Mouse (Mus musculus): ENCODE results near the gene Abhd16a. TPM values are rescaled to one million over a fixed set of nuclear protein-coding genes. Genes with fewer than 3 reads are reported as not detected.

Gene Abhd16a
- polyA plus RNA-seq, 1 experiment: 114 TPM

DNA sequence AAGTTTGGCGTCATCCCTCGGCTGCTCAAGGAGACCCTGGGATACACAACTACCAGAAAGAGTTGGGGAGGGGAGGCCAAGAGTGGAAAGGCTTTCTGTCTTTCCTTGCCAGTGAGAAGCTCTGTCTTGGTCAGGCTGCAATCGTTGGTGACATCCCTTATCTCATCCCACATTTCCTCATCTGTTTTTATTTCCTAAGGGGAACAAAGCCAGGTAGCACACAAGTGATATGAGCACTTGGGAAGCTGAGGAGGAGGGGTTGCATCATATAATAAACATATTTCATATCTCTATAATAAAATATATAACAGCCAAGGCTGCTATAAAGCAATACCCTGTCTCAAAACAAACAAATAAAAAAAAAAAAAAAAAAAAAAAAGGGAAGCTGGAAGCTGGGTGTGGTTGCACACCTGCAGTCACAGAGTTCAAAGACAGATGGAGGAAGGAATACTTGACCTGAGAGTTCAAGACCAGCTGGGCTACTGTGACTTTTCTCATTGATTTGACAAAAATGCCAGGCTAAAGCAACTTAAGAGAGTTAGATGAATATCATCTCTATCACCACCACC lies 5.0 kb upstream of the Abhd16a start:
- DNase-seq (ENCODE audit: low spot score): no peak

DNA sequence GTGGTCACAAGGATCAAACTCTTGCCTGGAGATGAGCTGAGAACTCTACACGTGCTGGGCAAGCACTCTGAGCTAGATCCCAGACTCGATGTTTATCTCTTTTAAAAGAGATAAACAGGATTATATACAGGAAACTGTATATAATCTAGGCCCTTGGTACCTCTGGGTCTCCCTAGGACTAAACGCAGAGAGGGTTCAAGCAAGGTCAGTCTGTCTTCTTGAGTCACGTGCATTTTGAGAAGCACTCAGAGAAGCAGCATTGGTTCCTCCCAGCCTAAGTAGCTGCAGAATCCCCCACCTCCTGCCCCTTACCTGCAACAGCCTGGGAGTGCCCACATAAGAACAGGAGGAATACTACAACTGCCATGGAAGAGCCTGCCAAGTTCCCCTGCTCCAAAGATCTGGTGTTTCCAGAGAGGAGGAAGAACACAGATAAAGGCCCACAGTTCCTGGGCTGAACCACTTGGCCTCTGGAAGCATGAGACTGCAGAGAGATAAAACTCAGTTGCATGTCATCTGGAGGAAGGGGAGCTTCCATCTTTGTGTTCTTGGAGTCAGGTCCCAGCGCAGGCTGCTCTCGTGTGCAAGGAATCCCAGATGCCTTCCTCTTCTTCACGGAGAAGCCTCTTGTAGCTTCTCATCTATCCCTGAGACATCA lies 3.7 kb upstream of the Abhd16a start, which contains the start of gene Ly6g6f:
TSS of gene Ly6g6f (minus strand) at position 403 of the 658 bp plus-strand sequence.
- no peak for DNase-seq (ENCODE audit: low spot score)

- no peak for DNase-seq (ENCODE audit: low spot score)
These were observed 912 bp upstream of the Abhd16a start for GRCm38 (mm10) chr17:35088151-35088550.

DNA sequence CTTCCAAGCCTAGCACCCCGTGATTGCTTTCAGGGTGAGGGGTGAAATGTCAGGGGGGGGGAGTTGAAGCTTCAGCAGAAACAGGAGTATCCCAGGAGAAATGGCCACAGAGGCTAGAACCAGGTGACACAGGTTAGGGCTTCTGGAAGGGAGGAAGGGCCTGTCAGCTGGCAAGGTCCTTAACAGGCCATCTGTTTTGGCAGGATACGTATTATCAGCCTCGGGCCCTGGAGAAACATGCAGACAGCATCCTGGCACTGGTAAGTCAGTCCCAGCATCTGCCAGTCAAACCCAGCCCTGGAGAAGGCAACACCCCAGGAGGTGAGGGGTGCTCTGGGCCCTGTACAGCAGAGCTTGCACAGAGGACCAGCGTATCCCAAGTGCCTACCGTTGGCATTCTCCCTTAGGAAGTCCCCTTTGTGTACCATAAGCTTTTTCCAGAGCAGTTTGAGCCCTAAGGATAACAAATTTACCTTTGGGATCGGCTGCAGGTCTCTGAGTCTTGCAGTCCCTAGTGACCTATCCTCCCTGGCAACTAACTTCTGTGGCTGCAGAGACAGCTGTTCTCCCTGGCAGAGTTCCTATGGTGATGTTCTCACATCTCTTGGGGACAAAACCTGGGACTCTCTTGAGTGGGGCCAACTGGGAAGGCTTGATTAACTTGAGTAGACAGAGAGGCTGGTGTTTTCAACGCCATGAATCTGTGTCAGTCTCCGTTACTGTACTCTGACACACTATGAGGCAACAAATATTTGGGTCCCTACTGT lies 1.3 kb downstream of the Abhd16a start:
- DNase-seq (ENCODE audit: low spot score): no peak

DNA sequence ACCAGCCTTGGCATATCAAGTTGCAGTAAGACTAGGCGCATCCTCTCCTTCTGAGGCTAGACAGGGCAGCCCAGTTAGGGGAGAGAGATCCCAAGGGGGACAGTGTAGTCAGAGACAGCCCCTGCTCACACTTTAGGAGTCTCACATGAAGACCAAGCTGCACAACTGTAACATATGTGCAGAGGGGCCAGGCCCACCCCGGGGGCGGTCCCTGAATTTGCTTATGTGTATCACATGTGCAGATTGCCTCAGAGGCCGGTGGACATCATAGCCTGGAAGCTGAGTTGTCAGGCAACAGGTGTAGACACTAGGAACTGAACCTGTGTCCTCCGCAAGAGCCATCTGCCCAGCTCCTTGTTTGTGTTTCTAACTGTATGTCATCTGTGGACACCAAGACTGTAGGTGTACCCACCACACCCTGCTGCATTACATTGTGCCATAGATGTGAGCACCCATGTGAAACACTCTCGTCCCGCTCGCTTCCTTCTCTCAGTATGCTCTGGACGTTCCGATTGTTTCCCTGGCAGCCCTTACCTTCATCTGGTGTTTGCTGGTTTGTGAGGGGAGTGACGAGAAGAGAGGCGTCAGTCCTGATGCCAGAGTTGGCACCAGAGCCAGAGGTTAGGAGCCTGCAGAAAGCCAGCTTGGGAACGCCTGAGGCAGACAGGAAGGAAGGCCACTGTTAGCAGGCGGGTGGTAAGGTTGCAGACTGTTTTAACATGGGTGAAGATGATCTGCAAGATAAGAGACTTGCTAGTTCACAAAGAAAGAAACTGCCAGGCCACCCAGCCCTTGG lies 3.5 kb downstream of the Abhd16a start:
- DNase-seq (ENCODE audit: low spot score): no peak

DNA sequence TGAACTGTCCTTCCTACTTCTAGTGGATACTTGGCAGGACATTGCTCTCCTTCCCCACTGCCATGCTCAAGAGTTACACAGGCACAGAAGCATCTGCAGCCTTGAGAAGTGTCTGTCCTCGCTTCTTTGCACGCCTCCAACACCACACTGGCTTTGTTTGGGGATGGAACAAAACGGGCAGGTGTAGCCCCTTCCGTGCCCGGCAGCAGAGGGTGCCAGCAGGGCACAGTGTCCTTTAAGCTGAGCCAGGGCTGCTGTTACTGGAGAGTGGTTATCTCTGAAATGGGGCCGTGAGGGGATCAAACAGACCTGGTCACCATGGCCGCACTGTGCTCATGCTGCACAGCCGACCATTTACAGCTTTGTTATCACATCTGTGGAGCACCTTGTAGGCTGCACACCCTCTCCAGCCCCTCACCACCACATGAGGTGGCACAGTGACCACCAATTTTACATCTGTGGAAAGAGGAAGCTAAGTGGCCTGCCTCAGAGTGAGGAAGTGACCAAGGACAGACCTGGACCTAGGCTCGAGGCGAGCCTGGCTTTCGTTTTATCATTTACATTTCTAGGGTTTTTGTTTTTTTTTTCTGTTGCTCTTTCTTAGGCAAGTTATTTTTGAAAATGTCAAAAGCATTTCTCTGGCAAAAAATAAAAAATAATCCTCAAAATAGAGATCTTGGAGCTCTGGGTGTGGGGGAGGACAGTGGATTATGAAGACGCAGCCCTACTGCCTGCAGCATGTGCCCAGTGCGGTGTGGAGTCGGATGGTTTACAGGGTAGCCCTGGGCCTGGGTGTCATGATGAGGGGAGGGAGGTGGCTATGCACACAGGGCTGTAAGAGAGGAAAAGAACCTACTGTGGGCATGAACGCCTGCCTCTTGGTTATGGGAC lies 5.7 kb downstream of the Abhd16a start:
- DNase-seq (ENCODE audit: low spot score): no peak

DNA sequence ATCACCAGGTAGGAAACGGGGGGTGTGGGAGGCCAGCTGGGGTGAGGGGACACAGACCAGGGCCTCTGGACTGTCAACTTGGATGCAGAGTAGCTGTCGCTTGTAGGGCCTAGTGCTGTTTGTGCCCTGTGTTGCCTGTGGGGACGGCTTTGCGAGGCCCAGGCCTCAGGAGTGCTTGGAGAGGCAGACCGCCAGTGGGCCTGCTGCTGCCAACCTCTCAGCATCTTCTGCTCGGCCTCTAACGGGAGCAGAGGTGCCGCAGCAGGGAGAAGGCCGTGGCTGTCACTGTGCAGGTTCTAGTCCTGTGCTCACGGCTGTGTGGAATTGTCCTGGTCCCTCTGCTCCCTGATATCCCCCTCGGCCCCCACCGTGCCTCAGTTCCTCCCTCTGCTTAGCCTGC lies 7.5 kb downstream of the Abhd16a start:
- DNase-seq (ENCODE audit: low spot score): no peak

DNA sequence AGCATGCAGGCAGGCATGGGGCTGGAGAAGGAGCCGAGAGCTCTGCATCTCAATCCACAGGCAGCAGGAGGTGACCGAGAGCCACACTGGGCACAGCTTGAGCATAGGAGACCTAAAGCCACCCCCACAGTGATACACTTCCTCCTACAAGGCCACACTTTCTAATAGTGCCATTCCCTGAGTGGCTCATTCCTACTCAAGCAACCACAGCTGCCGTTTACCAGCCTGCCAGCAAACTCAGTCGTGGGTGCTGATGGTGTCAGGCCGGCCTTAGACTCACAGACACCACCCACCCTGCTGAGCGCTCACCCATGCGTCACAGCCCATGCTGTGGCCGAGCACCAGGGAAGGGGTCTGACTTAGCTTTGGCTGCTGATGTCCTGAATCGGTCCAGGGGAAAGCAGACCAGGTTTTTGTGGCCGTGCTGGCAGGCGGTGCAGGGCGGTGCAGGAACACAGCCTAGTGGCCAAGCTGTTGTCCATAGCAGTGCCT lies 8.1 kb downstream of the Abhd16a start:
- no peak for DNase-seq (ENCODE audit: low spot score)

- DNase-seq (ENCODE audit: low spot score): no peak
These were observed 11.2 kb downstream of the Abhd16a start for GRCm38 (mm10) chr17:35100196-35100765.

DNA sequence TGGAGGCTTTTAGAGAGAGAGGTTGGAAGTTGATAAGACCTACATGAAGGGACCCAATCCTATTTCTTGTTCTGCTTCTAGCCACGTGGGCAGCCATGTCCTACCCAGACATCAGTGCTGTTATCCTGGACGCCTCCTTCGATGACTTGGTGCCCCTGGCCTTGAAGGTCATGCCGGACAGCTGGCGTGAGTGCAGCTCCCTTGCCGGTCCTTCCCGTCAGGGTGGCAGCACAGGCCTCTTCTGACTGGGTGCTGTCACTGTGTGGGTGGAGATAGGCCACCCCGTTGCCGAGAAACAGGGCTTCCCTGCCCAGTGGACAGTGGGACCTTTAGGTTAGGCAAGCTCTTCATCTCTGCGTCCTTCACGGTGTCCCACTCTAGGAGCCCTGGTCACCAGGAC lies 12.1 kb downstream of the Abhd16a start:
- no peak for DNase-seq (ENCODE audit: low spot score)

DNA sequence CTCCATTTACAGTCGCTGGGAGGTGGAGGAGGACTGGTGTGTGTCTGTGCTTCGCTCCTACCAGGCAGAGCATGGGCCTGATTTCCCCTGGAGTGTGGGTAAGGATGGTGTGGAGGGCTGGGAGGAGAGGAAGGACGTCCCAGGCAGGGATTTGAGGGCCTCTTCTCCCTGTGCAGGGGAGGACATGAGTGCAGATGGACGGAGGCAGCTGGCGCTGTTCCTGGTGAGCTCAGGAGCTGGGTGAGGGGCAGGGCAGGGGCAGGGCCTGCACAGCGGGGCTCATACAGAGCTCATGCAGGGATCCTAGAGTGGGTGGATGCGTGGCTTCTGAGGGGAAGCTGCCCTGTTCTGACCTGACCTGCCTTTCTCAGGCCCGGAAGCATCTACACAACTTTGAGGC lies 13.2 kb downstream of the Abhd16a start:
- no peak for DNase-seq (ENCODE audit: low spot score)

DNA sequence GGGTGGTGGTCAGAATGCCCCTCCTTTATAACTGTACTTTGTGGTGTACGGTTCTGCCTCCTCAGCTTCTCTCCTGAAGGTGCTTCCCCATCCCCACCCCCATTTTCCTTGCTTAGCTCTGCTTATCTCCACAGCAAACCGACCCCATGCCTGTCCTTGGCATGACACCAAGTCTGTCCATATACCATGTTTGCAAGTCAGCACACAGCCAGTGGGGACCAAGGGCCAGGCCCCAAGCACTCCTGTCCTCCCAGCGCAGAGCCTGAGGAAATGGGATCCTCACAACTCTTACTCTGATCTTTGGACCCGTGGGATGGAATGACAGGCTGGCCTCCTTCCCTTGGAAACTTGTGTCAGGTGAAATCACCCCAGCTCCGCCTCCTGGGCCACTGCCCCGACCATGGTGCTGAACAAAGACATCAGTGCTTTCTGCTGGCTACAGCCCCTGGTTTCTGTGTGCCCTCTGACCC lies 14.2 kb downstream of the Abhd16a start:
- no peak for DNase-seq (ENCODE audit: low spot score)

DNA sequence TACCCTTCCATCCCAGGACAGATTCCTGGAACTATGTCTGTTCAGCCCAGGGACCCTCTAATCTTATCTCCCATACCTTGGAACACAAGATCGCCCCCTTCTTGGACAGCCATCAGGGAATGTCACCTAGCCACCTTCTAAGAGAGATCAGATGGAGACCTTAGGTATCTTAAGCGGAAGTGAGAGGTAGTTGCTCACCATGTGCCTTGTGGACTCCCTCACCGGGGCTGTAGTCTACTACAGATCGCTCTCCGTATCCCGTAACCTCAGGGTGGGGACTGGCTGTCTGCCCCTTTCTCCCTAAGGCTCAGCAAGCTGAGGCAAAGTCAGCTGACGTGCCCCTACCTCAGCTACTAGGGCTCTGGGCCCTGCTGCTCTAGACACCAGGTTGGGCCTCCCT lies 15.0 kb downstream of the Abhd16a start:
- no peak for DNase-seq (ENCODE audit: low spot score)

GRCm38 (mm10) chr17:35104754-35105153 lies 15.7 kb downstream of the Abhd16a start:
- DNase-seq (ENCODE audit: low spot score): no peak

- no peak for DNase-seq (ENCODE audit: low spot score)
These were observed 16.8 kb downstream of the Abhd16a start for GRCm38 (mm10) chr17:35105740-35106389.

DNA sequence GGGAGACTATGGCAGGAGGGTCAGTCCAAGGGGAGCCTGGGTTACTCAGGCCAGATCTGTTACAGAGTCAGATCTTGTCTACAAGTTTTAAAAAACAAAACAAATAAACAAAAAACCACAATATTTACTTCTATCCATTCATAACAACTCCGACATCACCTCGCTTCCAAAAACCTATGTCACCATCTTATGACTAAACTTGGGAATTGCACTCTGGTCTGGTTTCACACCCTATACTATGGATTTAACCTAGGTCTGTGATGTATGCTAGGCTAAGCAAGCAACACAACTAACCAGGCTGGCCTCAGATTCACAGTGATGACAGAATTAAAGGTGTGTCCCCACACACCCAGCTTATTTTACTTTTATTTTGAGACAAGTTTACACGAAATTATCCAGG lies 17.5 kb downstream of the Abhd16a start:
- no peak for DNase-seq (ENCODE audit: low spot score)

DNA sequence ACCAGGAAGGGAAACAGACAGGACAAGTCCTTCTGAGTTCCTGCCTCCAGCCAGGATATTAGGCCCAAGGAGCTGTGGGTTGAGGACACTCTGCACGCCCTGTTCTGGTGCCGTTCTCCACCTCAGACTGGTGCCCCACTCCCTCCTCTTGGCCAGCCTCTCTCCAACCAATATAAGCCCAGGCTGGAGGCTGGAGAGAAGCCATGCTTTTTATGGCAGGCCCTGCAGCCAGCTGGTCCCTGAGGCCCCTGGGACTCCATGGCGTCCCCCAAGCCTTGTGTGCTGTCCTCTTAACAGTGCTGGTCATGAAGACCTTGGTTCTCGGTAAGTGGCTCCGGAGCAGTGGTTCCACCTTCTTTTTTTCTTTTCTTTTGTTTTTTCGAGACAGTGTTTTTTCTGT lies 19.0 kb downstream of the Abhd16a start, which contains the start of gene Ly6g5c:
TSS of gene Ly6g5c (plus strand) at position 183 of the 400 bp plus-strand sequence.
- DNase-seq (ENCODE audit: low spot score): no peak

DNA sequence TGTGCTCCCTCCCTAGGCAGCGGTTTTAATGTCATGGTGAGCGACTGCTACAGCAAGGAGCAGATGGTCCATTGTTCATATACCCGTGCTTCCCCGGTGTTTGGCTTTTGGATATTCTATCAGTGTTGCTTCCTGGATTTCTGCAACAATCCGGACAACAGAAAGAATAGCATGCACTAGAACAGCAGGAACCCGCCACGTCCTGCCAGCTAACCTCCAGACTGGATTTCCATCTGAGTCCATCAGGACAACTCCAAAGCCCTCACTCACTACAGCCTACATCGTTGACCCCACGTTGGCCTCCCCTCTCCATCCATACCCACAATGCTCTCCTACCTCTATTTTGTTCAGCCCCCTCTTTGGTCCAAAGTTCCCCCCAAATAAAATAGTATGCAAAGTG lies 22.7 kb downstream of the Abhd16a start:
- DNase-seq (ENCODE audit: low spot score): no peak

GRCm38 (mm10) chr17:35115046-35116019 lies 26.3 kb downstream of the Abhd16a start, which contains the start of gene Ly6g5b:
Gene Ly6g5b (minus strand): TSS chr17:35115428.
- DNase-seq (ENCODE audit: low spot score): no peak

Data from urinary bladder, adult 2 months (tissue).